Mouse (Mus musculus): ENCODE measurements at regions not wholly inside any gene's neighbourhood (a gene's known extent, or its start where the extent isn't known, plus 50 kb on each side); places are given as distances from the start of the nearest gene placed in this dataset.
"Not testable (repeated sequence)": the region's sequence is repeated elsewhere in the genome, so short reads cannot be mapped to it uniquely, and the experiment has no call there.

DNA sequence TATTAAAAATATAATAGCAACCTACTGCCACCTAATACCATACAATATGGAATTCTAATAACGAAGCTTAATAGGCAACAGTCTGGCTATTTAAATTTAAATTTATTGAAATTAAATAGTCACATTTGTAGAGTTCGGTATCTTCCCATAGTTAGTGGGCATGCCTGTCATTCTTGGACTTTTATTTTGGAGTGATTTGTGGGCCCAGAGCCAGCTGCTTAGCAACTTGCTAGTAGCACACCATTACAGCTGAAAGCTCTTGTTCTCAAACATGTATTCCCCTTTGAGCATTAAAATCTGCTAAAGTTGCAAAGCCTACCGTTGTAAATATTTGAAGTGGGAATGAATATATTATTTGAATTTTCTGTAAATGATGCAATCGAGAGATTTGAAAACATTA lies 359.2 kb upstream of the Nrsn1 start:
- Histone ChIP-seq H3K27ac (ENCODE audit: insufficient read depth, low read length) (no peak overlapping the region), H3K4me1 (ENCODE audit: control insufficient read depth, insufficient read depth, low read length) (no peaks in the 10 kb centered on the region), H3K36me3 (ENCODE audit: control insufficient read depth, insufficient read depth, low read length, poor library complexity, severe bottlenecking) (no peaks in the 10 kb centered on the region), H3K4me3 (ENCODE audit: low read depth, low read length) (no peak overlapping the region), H3K27me3 (ENCODE audit: control insufficient read depth, insufficient read depth, low read length, poor library complexity, severe bottlenecking) (no peaks in the 10 kb centered on the region), H3K9ac (ENCODE audit: low read depth, poor library complexity, severe bottlenecking) (no peak overlapping the region), H3K9me3 (replicated peaks; ENCODE audit: control insufficient read depth, insufficient read depth, low read length, poor library complexity, severe bottlenecking) (no peaks in the 10 kb centered on the region)
- TF ChIP-seq POLR2A (IDR thresholded peaks at IDR 0.05; ENCODE audit: insufficient read depth, low read length) (no peak), EP300 (IDR thresholded peaks at IDR 0.05; ENCODE audit: insufficient read depth, low read depth, low read length) (no peak), CTCF (IDR thresholded peaks at IDR 0.05; ENCODE audit: low read depth, low read length) (no peak)

DNA sequence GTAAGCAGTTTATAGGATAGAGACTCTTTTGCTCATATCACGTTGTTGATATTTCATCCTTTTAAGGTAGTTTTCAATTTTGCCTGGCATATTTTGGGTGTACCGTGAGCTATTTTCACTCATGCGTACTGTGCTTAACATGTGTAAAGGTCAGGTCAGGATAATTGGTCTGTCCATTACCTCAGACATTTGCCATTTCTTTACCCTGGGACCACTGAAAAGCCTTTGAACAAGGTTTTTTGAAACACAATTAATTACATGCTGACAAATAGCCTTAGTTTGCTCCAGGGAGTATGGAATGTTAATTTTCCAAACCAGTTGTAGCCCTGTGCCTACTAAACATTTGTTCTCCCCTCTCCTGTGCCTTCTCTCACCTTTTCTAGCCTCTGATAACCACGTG lies 347.3 kb upstream of the Nrsn1 start:
- no peaks in the 10 kb centered on the region for H3K36me3 ChIP-seq (ENCODE audit: control insufficient read depth, insufficient read depth, low read length, poor library complexity, severe bottlenecking)
- no peak for TF ChIP-seq POLR2A (IDR thresholded peaks at IDR 0.05; ENCODE audit: insufficient read depth, low read length)
- no peak for TF ChIP-seq CTCF (IDR thresholded peaks at IDR 0.05; ENCODE audit: low read depth, low read length)
- TF ChIP-seq EP300 (IDR thresholded peaks at IDR 0.05; ENCODE audit: insufficient read depth, low read depth, low read length), result no peak
- no peak overlapping the region for H3K27ac ChIP-seq (ENCODE audit: insufficient read depth, low read length)

DNA sequence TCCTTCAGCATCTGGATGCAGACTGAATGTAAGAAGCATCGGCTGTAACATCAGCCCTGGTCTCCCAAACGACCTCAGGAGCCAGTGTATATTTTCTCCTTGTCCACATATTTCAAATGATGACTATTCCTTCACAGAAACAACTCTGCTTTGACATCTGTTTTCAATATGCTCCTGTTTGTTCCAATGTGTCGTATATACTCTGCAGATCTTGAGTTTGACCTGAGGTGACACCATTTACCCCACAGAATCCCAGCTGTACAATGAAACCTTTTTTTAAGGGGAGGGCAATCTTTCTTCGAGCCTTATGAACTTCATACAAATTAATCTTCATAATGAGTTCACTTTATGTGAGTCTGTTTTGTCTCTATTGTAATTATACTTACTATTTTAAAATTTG lies 341.7 kb upstream of the Nrsn1 start:
- Histone ChIP-seq H3K36me3 (ENCODE audit: control insufficient read depth, insufficient read depth, low read length, poor library complexity, severe bottlenecking) (no peaks in the 10 kb centered on the region), H3K4me3 (ENCODE audit: low read depth, low read length) (no peak overlapping the region), H3K9me3 (replicated peaks; ENCODE audit: control insufficient read depth, insufficient read depth, low read length, poor library complexity, severe bottlenecking) (no peaks in the 10 kb centered on the region), H3K4me1 (ENCODE audit: control insufficient read depth, insufficient read depth, low read length) (no peaks in the 10 kb centered on the region), H3K9ac (ENCODE audit: low read depth, poor library complexity, severe bottlenecking) (no peak overlapping the region), H3K27me3 (ENCODE audit: control insufficient read depth, insufficient read depth, low read length, poor library complexity, severe bottlenecking) (no peaks in the 10 kb centered on the region), H3K27ac (ENCODE audit: insufficient read depth, low read length) (no peak overlapping the region)
- TF ChIP-seq CTCF (IDR thresholded peaks at IDR 0.05; ENCODE audit: low read depth, low read length) (no peak), POLR2A (IDR thresholded peaks at IDR 0.05; ENCODE audit: insufficient read depth, low read length) (no peak), EP300 (IDR thresholded peaks at IDR 0.05; ENCODE audit: insufficient read depth, low read depth, low read length) (no peak)

More for the DNA sequence above, 347.3 kb upstream of the Nrsn1 start:
- no peaks in the 10 kb centered on the region for H3K27me3 ChIP-seq (ENCODE audit: control insufficient read depth, insufficient read depth, low read length, poor library complexity, severe bottlenecking)
- H3K9ac ChIP-seq (ENCODE audit: low read depth, poor library complexity, severe bottlenecking), result no peak overlapping the region
- H3K4me3 ChIP-seq (ENCODE audit: low read depth, low read length), result no peak overlapping the region
- no peaks in the 10 kb centered on the region for H3K9me3 ChIP-seq (replicated peaks; ENCODE audit: control insufficient read depth, insufficient read depth, low read length, poor library complexity, severe bottlenecking)
- no peaks in the 10 kb centered on the region for H3K4me1 ChIP-seq (ENCODE audit: control insufficient read depth, insufficient read depth, low read length)

DNA sequence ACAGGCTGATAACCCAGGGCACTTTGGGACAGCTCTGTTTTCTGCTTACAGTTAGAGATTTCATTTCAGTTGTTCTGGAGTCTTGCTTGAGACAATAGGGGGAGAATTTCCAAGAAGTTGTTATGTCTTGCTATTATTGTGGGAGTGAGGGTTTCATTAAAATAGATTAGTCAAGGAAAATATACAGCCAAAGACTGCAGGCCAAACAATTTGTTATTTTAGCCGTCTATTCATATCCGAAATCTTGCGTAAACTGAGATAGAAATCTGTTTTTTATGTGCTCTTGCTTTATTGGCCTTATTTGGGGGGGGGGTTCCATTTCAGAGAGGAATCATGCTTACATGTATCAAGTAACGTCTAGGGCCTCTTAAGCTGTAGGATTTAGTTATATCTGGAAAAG lies 339.3 kb upstream of the Nrsn1 start:
- H3K9ac ChIP-seq (ENCODE audit: low read depth, poor library complexity, severe bottlenecking), result no peak overlapping the region
- no peaks in the 10 kb centered on the region for H3K36me3 ChIP-seq (ENCODE audit: control insufficient read depth, insufficient read depth, low read length, poor library complexity, severe bottlenecking)
- H3K4me1 ChIP-seq (ENCODE audit: control insufficient read depth, insufficient read depth, low read length), result no peaks in the 10 kb centered on the region
- no peaks in the 10 kb centered on the region for H3K9me3 ChIP-seq (replicated peaks; ENCODE audit: control insufficient read depth, insufficient read depth, low read length, poor library complexity, severe bottlenecking)
- H3K27me3 ChIP-seq (ENCODE audit: control insufficient read depth, insufficient read depth, low read length, poor library complexity, severe bottlenecking), result no peaks in the 10 kb centered on the region
- H3K4me3 ChIP-seq (ENCODE audit: low read depth, low read length), result no peak overlapping the region
- H3K27ac ChIP-seq (ENCODE audit: insufficient read depth, low read length), result no peak overlapping the region
- TF ChIP-seq POLR2A (IDR thresholded peaks at IDR 0.05; ENCODE audit: insufficient read depth, low read length) (no peak), EP300 (IDR thresholded peaks at IDR 0.05; ENCODE audit: insufficient read depth, low read depth, low read length) (no peak), CTCF (IDR thresholded peaks at IDR 0.05; ENCODE audit: low read depth, low read length) (no peak)

DNA sequence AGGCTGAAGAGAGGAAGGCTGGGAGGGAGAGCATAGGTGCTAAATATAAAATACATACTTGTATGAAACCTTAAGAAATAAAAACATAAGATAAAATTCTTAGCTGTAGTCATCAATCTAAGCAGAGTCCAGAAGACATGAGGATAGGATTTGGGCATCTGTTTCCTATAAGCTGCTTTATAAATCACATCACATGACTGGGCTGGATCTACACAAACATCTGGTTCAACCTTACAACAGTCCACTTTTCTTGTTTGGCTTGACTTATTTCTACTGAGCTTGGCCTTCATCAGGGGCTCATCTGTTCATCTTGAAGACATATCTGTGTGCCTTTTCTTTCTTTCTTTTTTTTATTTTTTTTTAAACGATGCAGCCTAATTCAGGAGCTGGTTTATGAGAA lies 338.9 kb upstream of the Nrsn1 start:
- Histone ChIP-seq H3K4me1 (ENCODE audit: control insufficient read depth, insufficient read depth, low read length) (no peaks in the 10 kb centered on the region), H3K9me3 (replicated peaks; ENCODE audit: control insufficient read depth, insufficient read depth, low read length, poor library complexity, severe bottlenecking) (no peaks in the 10 kb centered on the region), H3K36me3 (ENCODE audit: control insufficient read depth, insufficient read depth, low read length, poor library complexity, severe bottlenecking) (no peaks in the 10 kb centered on the region), H3K9ac (ENCODE audit: low read depth, poor library complexity, severe bottlenecking) (no peak overlapping the region), H3K4me3 (ENCODE audit: low read depth, low read length) (no peak overlapping the region), H3K27me3 (ENCODE audit: control insufficient read depth, insufficient read depth, low read length, poor library complexity, severe bottlenecking) (no peaks in the 10 kb centered on the region), H3K27ac (ENCODE audit: insufficient read depth, low read length) (no peak overlapping the region)
- TF ChIP-seq EP300 (IDR thresholded peaks at IDR 0.05; ENCODE audit: insufficient read depth, low read depth, low read length), result no peak
- TF ChIP-seq CTCF (IDR thresholded peaks at IDR 0.05; ENCODE audit: low read depth, low read length), result no peak
- TF ChIP-seq POLR2A (IDR thresholded peaks at IDR 0.05; ENCODE audit: insufficient read depth, low read length), result no peak

DNA sequence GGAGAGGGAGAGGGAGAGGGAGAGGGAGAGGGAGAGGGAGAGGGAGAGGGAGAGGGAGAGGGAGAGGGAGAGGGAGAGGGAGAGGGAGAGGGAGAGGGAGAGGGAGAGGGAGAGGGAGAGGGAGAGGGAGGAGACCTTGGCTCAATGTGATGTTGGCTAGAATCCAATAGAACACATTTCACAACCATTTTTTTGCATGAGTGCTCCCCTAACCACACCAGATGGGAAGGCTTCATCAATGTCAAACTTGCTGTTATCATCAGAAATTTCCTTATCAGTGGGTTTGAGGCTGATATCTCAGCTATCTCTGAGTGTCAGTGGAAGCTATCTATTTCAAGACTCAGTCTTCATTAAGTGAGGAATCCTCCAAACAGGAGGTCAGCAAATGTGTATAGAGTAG lies 331.0 kb upstream of the Nrsn1 start:
- H3K36me3 ChIP-seq (ENCODE audit: control insufficient read depth, insufficient read depth, low read length, poor library complexity, severe bottlenecking); H3K27ac ChIP-seq (ENCODE audit: insufficient read depth, low read length); H3K9me3 ChIP-seq (replicated peaks; ENCODE audit: control insufficient read depth, insufficient read depth, low read length, poor library complexity, severe bottlenecking); H3K9ac ChIP-seq (ENCODE audit: low read depth, poor library complexity, severe bottlenecking); H3K4me1 ChIP-seq (ENCODE audit: control insufficient read depth, insufficient read depth, low read length); H3K27me3 ChIP-seq (ENCODE audit: control insufficient read depth, insufficient read depth, low read length, poor library complexity, severe bottlenecking); H3K4me3 ChIP-seq (ENCODE audit: low read depth, low read length): not testable (repeated sequence)

All from ES-Bruce4 (cell line).